Mouse (Mus musculus) Patski (cell line): ENCODE measurements around the gene Tmem136. TPM values are rescaled to one million over a fixed set of nuclear protein-coding genes. Genes with fewer than 3 reads are reported as not detected.

Experiments
- ATAC-seq: fragments of 100-300 bp; one replicate; pipeline ENCODE4 v1.8.0; 2021
- CTCF ChIA-PET: fragments of 350-600 bp; sonication (Branson Sonifier 250); formaldehyde crosslinking; loops from one replicate; lab custom pipeline; 2022; ENCODE audit warnings: inconsistent platforms; lab: Charles Lee
- POLR2A ChIA-PET: fragments of 350-600 bp; sonication (Branson Sonifier 250); formaldehyde crosslinking; loops from one replicate; lab custom pipeline; 2022; ENCODE audit warnings: antibody characterized with exemption, inconsistent platforms; lab: Charles Lee
- DNase-seq: peaks from one replicate; pipeline ENCODE4 v3.0.0-alpha.2; 2011; ENCODE audit warnings: low read depth, low spot score
- H3K27me3 ChIP-seq: fragments of 371-371 bp; one replicate; pipeline ENCODE4 v1.5.1; 2021
- CTCF ChIP-seq: fragments of 100-300 bp; IDR thresholded peaks from one replicate; pipeline ENCODE4 v1.5.1; 2021
- in situ Hi-C: fragments of 300-500 bp; cut with MboI; formaldehyde crosslinking; loops from 3 replicates; pipeline ENCODE4 v1.11.1; 2018; ENCODE audit warnings: low pct_unique_long_range_greater_than_20kb, mixed read lengths
- polyA plus RNA-seq: library from polyadenylated mRNA; unstranded; gene quantifications from one replicate; pipeline ENCODE4 v1.2.3, GENCODE M21; 2021

Gene Tmem136
- polyA plus RNA-seq, 1 experiment from 2014 or later, result 27.9 TPM

DNA sequence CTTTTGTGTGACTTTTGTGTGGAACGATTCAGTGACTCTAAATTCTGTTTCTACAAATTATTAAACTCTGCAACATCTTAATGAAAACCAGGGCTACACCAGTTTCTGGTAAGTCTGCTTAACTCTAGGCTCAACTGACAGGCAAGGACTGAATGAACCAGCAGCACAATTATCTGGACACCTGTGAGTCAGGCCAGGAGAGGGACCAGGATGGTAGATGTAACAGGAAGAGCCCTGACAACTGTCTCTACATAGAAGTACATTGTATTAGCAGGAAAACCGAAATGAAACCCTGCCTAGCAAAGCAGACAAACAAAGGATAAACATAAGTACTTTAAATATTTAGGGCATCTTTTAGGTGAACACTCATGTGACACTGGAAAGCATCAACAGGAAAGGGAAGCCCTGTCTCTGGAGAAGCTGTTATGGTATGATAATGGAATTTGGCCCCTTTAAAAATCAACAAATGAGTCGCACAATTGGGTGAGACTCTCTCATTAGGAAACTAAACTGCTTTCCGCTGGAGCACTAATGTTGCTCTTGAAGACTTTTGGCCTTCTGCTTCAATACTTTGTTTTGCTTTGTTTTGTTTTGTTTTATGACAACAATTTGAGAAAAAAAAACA, 12.6 kb downstream of the Tmem136 start:
- no peak for DNase-seq
- TF ChIP-seq CTCF, result no peak
- in situ Hi-C loops, result no loop called here
- CTCF ChIA-PET, result interaction anchor here (1.9 kb wide), 1 partner anchor 103 kb away, joined by 11 read pairs; no protein-coding TSS in a partner anchor
- H3K27me3 ChIP-seq, result no peaks in the 10 kb centered on the region
- ATAC-seq, result no peak
- POLR2A ChIA-PET, result interaction anchor here (0.7 to 1.7 kb wide), 2 partner anchors 102 to 770 kb away, joined by 5 read pairs; no protein-coding TSS in a partner anchor

DNA sequence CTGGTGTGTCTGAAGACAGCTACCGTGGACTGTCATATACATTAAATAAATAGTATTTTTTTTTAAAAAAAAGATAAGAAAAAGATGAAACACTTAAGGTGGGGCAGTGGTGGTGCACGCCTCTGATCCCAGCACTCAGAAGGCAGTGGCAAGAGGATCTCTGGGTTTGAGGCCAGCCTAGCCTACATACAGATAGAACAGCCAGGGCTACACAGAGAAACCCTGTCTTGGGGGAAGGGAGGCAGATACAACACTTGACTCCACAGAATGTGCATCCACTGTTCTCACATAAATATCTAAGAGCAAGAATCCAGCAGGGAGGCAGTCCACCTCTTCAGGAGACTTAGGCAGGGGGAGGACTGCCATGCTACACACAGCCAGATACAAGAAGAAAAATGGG, 13.4 kb downstream of the Tmem136 start:
- TF ChIP-seq CTCF, result no peak
- ATAC-seq (no peak), DNase-seq (no peak)
- H3K27me3 ChIP-seq, result no peaks in the 10 kb centered on the region
- POLR2A ChIA-PET, result interaction anchor here (0.7 kb wide), 1 partner anchor 771 kb away, joined by 5 read pairs; no protein-coding TSS in a partner anchor
- in situ Hi-C loops, result no loop called here
- CTCF ChIA-PET, result no interaction called here

DNA sequence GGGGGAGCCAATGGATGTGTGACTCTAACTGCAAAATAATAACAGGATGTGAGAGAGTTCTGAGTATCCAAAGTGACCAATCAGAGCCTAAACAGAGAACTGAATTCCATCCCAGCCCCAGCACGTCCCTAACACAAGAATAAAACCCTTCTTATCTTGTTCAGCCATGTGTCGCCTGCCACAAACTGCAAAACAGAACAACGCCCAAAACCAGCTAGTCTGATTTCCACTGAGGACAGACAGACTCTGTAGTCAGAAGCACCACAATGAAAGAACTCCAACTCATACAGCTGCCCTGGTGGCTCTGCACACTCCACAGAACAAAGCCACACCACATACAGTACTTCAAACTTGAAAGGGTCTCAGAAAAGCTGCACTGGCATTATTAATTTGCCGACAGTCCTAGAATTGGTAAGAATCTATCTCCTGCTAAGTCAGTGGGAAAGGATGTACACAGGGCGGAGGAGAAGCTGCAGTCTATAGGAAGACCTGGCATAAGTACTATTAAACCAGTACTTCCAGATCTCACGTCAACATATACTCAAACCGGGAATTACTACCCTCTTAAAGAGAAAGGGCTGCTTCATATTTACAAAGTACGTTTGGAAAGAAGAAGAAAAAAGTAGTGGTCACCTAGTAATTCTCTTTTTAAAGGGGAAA, 14.3 kb downstream of the Tmem136 start:
- TF ChIP-seq CTCF, result no peak
- in situ Hi-C loops, result no loop called here
- ChIA-PET CTCF (no interaction called here), POLR2A (interaction anchor here (1.3 kb wide), 1 partner anchor 9 kb away, joined by 3 read pairs; no protein-coding TSS in a partner anchor)
- ATAC-seq (no peak), DNase-seq (no peak)
- H3K27me3 ChIP-seq, result no peaks in the 10 kb centered on the region

DNA sequence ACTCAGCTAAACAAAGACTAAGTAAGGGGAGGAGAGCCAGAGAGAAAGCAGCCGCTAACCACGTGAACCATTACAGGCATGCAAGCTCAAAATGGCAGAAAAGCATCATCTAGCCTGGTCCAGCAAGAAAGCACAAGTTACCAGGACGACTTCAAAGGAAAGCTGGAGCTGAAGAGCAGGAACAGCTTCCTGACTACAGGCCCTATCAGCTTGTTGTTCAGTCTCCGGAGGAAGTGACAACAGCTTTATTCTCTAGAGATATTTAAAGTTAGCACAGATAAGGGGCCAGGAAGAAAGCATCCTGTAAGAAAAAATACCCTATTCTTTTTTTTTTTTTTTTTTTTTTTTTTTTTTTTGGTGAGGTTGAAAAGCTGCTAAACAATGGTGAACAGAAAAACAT, 17.4 kb downstream of the Tmem136 start:
- ATAC-seq, result no peak
- in situ Hi-C loops, result no loop called here
- H3K27me3 ChIP-seq, result no peaks in the 10 kb centered on the region
- ChIA-PET CTCF (interaction anchor here (0.8 to 2.0 kb wide), 6 partner anchors 8 to 105 kb away, joined by 3 to 6 read pairs (median 4); partner anchors contain the start of gene Arhgef12), POLR2A (interaction anchor here (0.6 to 1.1 kb wide), 4 partner anchors 16 to 1828 kb away, joined by 3 to 5 read pairs (median 3); no protein-coding TSS in a partner anchor)
- no peak for DNase-seq
- TF ChIP-seq CTCF, result no peak

DNA sequence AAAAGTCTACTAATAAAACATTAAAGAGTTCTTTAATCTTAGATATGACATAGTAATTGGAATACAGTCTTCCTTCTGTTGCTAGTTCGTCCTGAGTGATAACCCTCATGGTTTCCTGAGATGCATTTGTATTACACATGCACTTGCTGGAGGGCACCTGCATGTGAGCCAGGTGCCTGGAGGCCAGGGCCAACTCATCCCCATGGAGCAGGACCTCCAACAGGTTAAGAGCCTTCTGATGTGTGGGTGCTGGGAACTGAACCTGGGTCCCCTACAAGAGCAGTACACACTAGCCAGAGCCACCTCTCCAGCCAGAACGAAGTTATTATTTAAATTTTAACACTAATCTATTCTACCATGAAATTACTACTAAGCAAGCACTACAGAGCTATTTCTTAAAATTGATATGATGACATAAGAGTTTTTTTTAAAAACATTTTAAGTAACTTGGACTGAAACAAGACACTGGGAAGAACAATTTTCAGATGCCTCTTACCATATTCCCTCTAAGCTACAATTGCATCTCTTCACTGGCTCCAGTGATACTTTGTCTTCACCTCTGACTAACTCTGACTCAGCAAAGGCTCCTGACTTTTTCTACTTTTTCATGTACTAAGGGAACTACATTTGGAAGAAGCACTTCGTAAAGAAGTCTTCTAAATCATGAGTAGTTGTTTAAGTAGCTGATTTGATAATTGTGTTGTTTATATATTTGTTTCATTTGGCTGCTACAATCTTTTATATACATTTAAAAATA, 18.4 kb downstream of the Tmem136 start:
- in situ Hi-C loops, result no loop called here
- CTCF ChIA-PET, result interaction anchor here (1.1 to 2.0 kb wide), 6 partner anchors 8 to 104 kb away, joined by 3 to 6 read pairs (median 4); partner anchors contain the start of gene Arhgef12

DNA sequence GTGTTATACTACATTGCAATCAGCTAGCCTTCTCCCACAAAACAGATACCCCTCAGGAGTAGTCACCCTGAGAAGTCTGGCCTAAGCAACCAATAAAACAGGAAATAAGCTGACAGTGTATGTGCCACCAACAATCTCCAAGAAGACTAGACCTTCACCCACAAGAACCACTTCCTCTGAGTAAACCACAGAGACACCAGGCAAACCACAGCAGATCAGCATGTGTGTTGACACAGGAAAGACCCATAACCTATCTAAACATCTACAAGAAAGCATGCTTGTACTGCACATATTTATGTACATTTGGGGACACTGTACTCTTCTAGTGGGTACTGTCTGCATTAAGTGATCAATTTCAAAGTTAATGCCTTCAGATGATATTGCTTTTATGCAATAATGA, 20.0 kb downstream of the Tmem136 start:
- TF ChIP-seq CTCF, result no peak
- CTCF ChIA-PET, result no interaction called here
- POLR2A ChIA-PET, result no interaction called here
- ATAC-seq, result no peak
- no peaks in the 10 kb centered on the region for H3K27me3 ChIP-seq
- in situ Hi-C loops, result no loop called here
- DNase-seq, result no peak

More for the DNA sequence above, 18.4 kb downstream of the Tmem136 start:
- POLR2A ChIA-PET, result no interaction called here
- ATAC-seq, result no peak
- H3K27me3 ChIP-seq, result no peaks in the 10 kb centered on the region
- DNase-seq, result no peak
- no peak for TF ChIP-seq CTCF

DNA sequence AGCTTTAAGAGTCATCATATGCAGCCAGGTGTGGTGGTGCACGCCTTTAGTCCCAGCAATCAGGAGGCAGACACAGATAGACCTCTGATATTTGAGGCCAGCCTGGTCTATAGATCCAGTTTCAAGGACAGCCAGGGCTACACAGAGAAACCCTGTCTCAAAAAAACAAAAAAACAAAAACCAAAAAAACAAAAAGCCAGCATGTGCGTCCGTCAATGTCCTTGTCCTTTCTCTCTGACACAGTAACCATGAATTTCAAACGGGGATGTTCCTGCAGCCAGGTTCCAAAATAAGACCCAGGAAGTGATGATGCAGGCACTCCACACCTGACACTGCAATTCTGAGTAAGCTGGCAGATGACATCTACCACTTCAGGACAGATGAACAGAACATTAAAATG, 21.5 kb downstream of the Tmem136 start:
- DNase-seq (no peak), ATAC-seq (no peak)
- TF ChIP-seq CTCF, result no peak
- in situ Hi-C loops, result no loop called here
- ChIA-PET POLR2A (no interaction called here), CTCF (interaction anchor here (1.8 kb wide), 1 partner anchor 22 kb away, joined by 5 read pairs; no protein-coding TSS in a partner anchor)
- no peaks in the 10 kb centered on the region for H3K27me3 ChIP-seq

DNA sequence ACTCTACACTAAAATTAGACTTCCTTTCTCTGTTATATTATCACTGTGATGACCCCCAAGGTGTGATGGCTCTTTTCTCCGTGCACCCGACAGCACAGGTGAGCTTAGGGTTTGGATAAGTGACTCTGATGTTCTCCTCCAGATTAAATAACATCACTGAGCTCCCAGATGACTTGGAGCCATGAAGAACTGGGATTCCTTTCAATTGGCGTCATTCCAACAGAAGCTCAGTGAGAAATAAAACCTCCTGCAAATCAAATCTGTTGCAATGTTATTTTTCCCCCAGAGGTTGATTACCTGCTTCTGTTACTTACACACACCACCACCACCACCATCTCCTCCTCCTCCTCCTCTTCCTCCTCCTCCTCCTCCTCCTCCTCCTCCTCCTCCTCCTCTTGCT, 22.6 kb downstream of the Tmem136 start:
- no peak for TF ChIP-seq CTCF
- in situ Hi-C loops, result no loop called here
- POLR2A ChIA-PET, result interaction anchor here (1.0 kb wide), 1 partner anchor 11 kb away, joined by 3 read pairs; no protein-coding TSS in a partner anchor
- no peak for ATAC-seq
- H3K27me3 ChIP-seq, result no peaks in the 10 kb centered on the region
- no peak for DNase-seq
- CTCF ChIA-PET, result interaction anchor here (1.1 to 1.8 kb wide), 2 partner anchors 21 to 66 kb away, joined by 3 to 5 read pairs; no protein-coding TSS in a partner anchor

DNA sequence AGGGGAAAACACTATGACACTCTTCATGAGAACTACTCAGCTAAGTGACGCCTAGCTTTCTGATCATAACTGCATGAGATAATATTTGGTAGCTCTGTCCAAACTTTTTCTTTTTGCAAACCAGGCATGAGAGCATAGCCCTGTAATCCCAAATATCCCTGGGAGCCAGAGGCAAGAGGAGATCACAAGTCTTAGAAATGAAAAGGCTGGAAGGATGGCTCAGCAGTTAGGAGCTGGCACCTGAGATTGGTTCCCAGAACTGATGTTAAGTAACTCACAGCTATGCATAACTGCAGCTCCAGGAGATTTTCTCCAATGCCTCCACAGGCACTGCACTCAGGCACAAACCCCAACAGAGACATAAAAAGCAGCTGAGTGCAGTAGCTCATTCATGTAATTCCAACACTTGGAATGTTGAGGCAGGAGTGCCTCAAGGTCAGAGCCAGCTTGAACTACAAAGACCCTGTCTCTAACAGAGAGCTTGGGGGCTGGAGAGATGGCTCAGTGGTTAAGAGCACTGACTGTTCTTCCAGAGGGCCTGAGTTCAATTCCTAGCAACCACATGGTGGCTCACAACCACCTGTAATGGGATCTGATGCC, 30.6 kb downstream of the Tmem136 start:
- no peaks in the 10 kb centered on the region for H3K27me3 ChIP-seq
- in situ Hi-C loops, result no loop called here
- TF ChIP-seq CTCF, result no peak
- CTCF ChIA-PET, result interaction anchor here (1.2 to 2.1 kb wide), 3 partner anchors 13 to 35 kb away, joined by 3 to 11 read pairs (median 3); no protein-coding TSS in a partner anchor
- DNase-seq (no peak), ATAC-seq (no peak)
- POLR2A ChIA-PET, result interaction anchor here (1.3 kb wide), 1 partner anchor 13 kb away, joined by 3 read pairs; no protein-coding TSS in a partner anchor
